Mouse (Mus musculus) CH12.LX (cell line): Measurements from ENCODE around the gene Bcl2l11. TPM values are rescaled to one million over a fixed set of nuclear protein-coding genes. Genes with fewer than 3 reads are reported as not detected.
A peak's percentile ranks its signal among the peaks of the same experiment; 100 is the strongest.

Experiments
- DNase-seq: peaks from one replicate; pipeline ENCODE4 v3.0.0-alpha.2; 2013; ENCODE audit errors: extremely low read depth
- H3K27ac ChIP-seq: 2 replicates; pipeline ENCODE4 v1.5.1; 2012; ENCODE audit warnings: low read depth, mild to moderate bottlenecking, control low read depth, moderate library complexity; ENCODE audit not compliant: insufficient read depth
- H3K27me3 ChIP-seq: replicated peaks from 2 replicates; pipeline ENCODE3; 2012; ENCODE audit warnings: inconsistent platforms
- H3K36me3 ChIP-seq, 2 experiments: replicated peaks in 1 of 2; 2 replicates each; pipeline versions ENCODE3 to v1.6.1; 2012; ENCODE audit warnings: inconsistent platforms in 1 of 2, low read length in 1 of 2, mild to moderate bottlenecking in 1 of 2, mixed read lengths in 1 of 2, moderate library complexity in 1 of 2; ENCODE audit not compliant: control insufficient read depth in 1 of 2, insufficient read depth in 1 of 2
- H3K4me1 ChIP-seq, 2 experiments: 2 replicates each; pipeline ENCODE4 v1.6.1; 2012; ENCODE audit warnings: inconsistent platforms in 1 of 2, moderate library complexity in 1 of 2; ENCODE audit not compliant: insufficient read depth in 2 of 2, control insufficient read depth in 1 of 2
- H3K4me2 ChIP-seq: 2 replicates; pipeline ENCODE4 v1.6.1; 2012; ENCODE audit warnings: low read depth, mild to moderate bottlenecking, control low read depth; ENCODE audit not compliant: poor library complexity, insufficient read depth, severe bottlenecking
- H3K4me3 ChIP-seq, 3 experiments: fragments of 150-350 bp in 1 of 3; sonication (generic) in 1 of 3; replicated peaks in 1 of 3; 2 replicates each; pipeline versions ENCODE3 to v1.5.1; 2011 to 2012; ENCODE audit warnings: low read depth in 2 of 3, low read length in 2 of 3, mild to moderate bottlenecking in 2 of 3, moderate library complexity in 2 of 3, control low read depth in 1 of 3, improper control_type of control experiment in 1 of 3, inconsistent platforms in 1 of 3, mixed read lengths in 1 of 3; ENCODE audit not compliant: poor library complexity in 1 of 3
- H3K79me2 ChIP-seq: replicated peaks from 2 replicates; pipeline ENCODE4 v1.6.1; 2012; ENCODE audit warnings: mild to moderate bottlenecking, moderate library complexity; ENCODE audit not compliant: control insufficient read depth, poor library complexity, insufficient read depth, severe bottlenecking; ENCODE audit errors: extremely low read depth
- H3K9ac ChIP-seq: 2 replicates; pipeline ENCODE4 v1.6.1; 2012; ENCODE audit warnings: low read depth, mild to moderate bottlenecking, control low read depth, moderate library complexity; ENCODE audit not compliant: insufficient read depth
- H3K9me3 ChIP-seq: replicated peaks from 2 replicates; pipeline ENCODE3; 2012; ENCODE audit warnings: low read length, inconsistent platforms, mixed read lengths
- BHLHE40 ChIP-seq: IDR thresholded peaks from 2 replicates; pipeline ENCODE4 v1.6.1; 2011; ENCODE audit warnings: mild to moderate bottlenecking, low read depth, low read length, improper control_type of control experiment
- CHD1 ChIP-seq: IDR thresholded peaks from 2 replicates; pipeline ENCODE4 v1.6.1; 2012; ENCODE audit warnings: low read depth, low read length, improper control_type of control experiment, inconsistent platforms
- E2F4 ChIP-seq: IDR thresholded peaks from 2 replicates; pipeline ENCODE4 v1.6.1; 2011; ENCODE audit warnings: low read depth, low read length, improper control_type of control experiment; ENCODE audit not compliant: insufficient replicate concordance
- ELF1 ChIP-seq: IDR thresholded peaks from 2 replicates; pipeline ENCODE4 v1.6.1; 2014; ENCODE audit warnings: low read depth, mild to moderate bottlenecking, inconsistent platforms, low read length, improper control_type of control experiment
- EP300 ChIP-seq: IDR thresholded peaks from 2 replicates; pipeline ENCODE4 v1.6.1; 2011; ENCODE audit warnings: low read length, improper control_type of control experiment
- IRF4 ChIP-seq: IDR thresholded peaks from 2 replicates; pipeline ENCODE4 v1.6.1; 2014; ENCODE audit warnings: low read depth, mild to moderate bottlenecking, inconsistent platforms, low read length, improper control_type of control experiment
- MAX ChIP-seq: IDR thresholded peaks from 2 replicates; pipeline ENCODE4 v1.6.1; 2011; ENCODE audit warnings: low read length, improper control_type of control experiment
- MAZ ChIP-seq: IDR thresholded peaks from 2 replicates; pipeline ENCODE4 v1.6.1; 2012; ENCODE audit warnings: low read depth, mild to moderate bottlenecking, inconsistent platforms, low read length, improper control_type of control experiment, moderate library complexity
- MEF2A ChIP-seq: IDR thresholded peaks from 2 replicates; pipeline ENCODE4 v1.6.1; 2014; ENCODE audit warnings: low read depth, mild to moderate bottlenecking, inconsistent platforms, low read length, improper control_type of control experiment, borderline replicate concordance
- MXI1 ChIP-seq: IDR thresholded peaks from 2 replicates; pipeline ENCODE4 v1.6.1; 2011; ENCODE audit warnings: mild to moderate bottlenecking, low read depth, low read length, improper control_type of control experiment
- MYC ChIP-seq: IDR thresholded peaks from 2 replicates; pipeline ENCODE4 v1.6.1; 2011; ENCODE audit warnings: low read depth, mild to moderate bottlenecking, improper control_type of control experiment, low read length
- POLR2A ChIP-seq: IDR thresholded peaks from 2 replicates; pipeline ENCODE4 v1.6.1; 2011; ENCODE audit warnings: low read depth, mild to moderate bottlenecking, improper control_type of control experiment, low read length
- POLR2AphosphoS2 ChIP-seq: IDR thresholded peaks from 2 replicates; pipeline ENCODE4 v1.6.1; 2011; ENCODE audit warnings: low read depth, low read length, improper control_type of control experiment
- RAD21 ChIP-seq: IDR thresholded peaks from 2 replicates; pipeline ENCODE4 v1.6.1; 2011; ENCODE audit warnings: low read depth, mild to moderate bottlenecking, low read length, improper control_type of control experiment, moderate library complexity
- RCOR1 ChIP-seq: conservative IDR thresholded peaks from 2 replicates; pipeline ENCODE4 v1.6.1; 2012; ENCODE audit warnings: low read depth, mild to moderate bottlenecking, inconsistent platforms, low read length, improper control_type of control experiment
- SIN3A ChIP-seq: IDR thresholded peaks from 2 replicates; pipeline ENCODE4 v1.6.1; 2012; ENCODE audit warnings: low read length, improper control_type of control experiment, inconsistent platforms
- TBP ChIP-seq: conservative IDR thresholded peaks from 2 replicates; pipeline ENCODE4 v1.6.1; 2011; ENCODE audit warnings: low read depth, low read length, improper control_type of control experiment
- TCF12 ChIP-seq: IDR thresholded peaks from 2 replicates; pipeline ENCODE4 v1.6.1; 2014; ENCODE audit warnings: low read depth, mild to moderate bottlenecking, inconsistent platforms, low read length, improper control_type of control experiment
- UBTF ChIP-seq: IDR thresholded peaks from 2 replicates; pipeline ENCODE4 v1.6.1; 2012; ENCODE audit warnings: low read depth, mild to moderate bottlenecking, inconsistent platforms, low read length, improper control_type of control experiment, moderate library complexity
- USF2 ChIP-seq: conservative IDR thresholded peaks from 2 replicates; pipeline ENCODE4 v1.6.1; 2011; ENCODE audit warnings: low read depth, low read length, improper control_type of control experiment
- ZC3H11A ChIP-seq: IDR thresholded peaks from 2 replicates; pipeline ENCODE4 v1.6.1; 2012; ENCODE audit warnings: low read depth, mild to moderate bottlenecking, inconsistent platforms, low read length, improper control_type of control experiment
- ZMIZ1 ChIP-seq: IDR thresholded peaks from 2 replicates; pipeline ENCODE4 v1.6.1; 2012; ENCODE audit warnings: low read depth, mild to moderate bottlenecking, inconsistent platforms, low read length, improper control_type of control experiment
- ZNF384 ChIP-seq: IDR thresholded peaks from 2 replicates; pipeline ENCODE4 v1.6.1; 2012; ENCODE audit warnings: low read depth, low read length, improper control_type of control experiment, inconsistent platforms
- dilution Hi-C: fragments of 300-500 bp; cut with MboI; formaldehyde crosslinking; loops from 2 replicates; pipeline ENCODE4 v1.14.3; 2020; ENCODE audit warnings: low sequenced_read_pairs; ENCODE audit not compliant: extremely low pct_unique_long_range_greater_than_20kb, extremely low pct_ligation_motif_present
- in situ Hi-C: fragments of 300-500 bp; cut with MboI; formaldehyde crosslinking; loops from 3 replicates; pipeline ENCODE4 v1.14.3; 2019; ENCODE audit warnings: low sequenced_read_pairs, low pct_ligation_motif_present, low pct_unique_long_range_greater_than_20kb, mixed read lengths
- polyA plus RNA-seq: library from polyadenylated mRNA; unstranded; fragments of >175 nt; gene quantifications from 2 replicates; pipeline ENCODE4 v1.2.1, GENCODE M21; 2012; ENCODE audit warnings: low read depth; ENCODE audit not compliant: insufficient read length
- total RNA-seq, 2 experiments: library from RNA; depleted of rRNA; stranded (reverse); fragments of 300-350 nt in 1 of 2; fragments of >200 nt in 1 of 2; gene quantifications; 2 replicates each; pipeline ENCODE4 v1.2.3; 2012 to 2014

Bcl2l11 gene
- total and polyA plus RNA-seq, 3 experiments = 7.8 to 24.6 (median 11.6) TPM

DNA sequence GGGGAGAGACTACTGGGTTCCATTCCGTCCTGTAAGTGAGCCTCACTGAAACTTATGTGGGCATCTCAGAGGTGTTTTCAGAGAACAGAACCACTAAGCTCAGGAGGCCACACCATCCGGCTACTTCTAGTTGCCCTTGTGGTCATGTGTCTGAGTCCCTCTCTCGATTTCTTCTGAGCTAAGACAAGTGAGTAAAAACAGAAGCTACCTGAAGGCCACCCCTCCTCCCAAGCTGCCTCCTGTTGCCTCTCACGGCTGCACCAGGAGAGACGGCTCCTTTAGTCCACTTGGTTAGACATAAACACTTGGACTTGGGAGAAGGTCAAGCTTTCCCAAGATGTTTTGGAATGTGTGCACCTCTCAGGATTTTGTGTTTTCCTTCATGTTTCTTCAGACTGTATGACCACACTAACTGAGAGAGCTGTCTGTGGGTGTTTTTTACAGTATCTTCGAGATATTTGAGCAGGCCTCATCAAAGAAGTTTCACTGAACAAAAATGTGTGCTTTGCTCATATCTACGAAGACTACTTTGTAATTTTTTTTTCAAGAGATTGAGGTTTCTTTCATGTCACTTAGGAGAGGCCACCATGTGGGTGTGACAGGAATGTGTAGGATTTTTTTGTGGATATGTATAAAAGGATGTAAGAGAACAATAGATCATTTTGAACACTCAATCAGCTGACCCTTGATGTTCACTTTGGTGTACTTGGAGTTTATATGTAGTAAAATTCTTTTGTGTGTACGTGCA is 37.9 kb upstream of the Bcl2l11 start (continued):
- TF ChIP-seq UBTF (no peak), ZC3H11A (no peak), ZNF384 (no peak)
- TF ChIP-seq, all 38 proteins: peak for 13

- TF ChIP-seq BHLHE40 (peak; percentile 49), E2F4 (no peak), SIN3A (0 out of 2 replicates have a peak, but pooled peaks have one; percentile 37), ELF1 (peak; percentile 29; the same call in 1 of the 2 replicates), EP300 (peak; percentile 53; the same call in 1 of the 2 replicates), USF2 (no peak), IRF4 (peak; percentile 51; the same call in 1 of the 2 replicates), MAX (0 out of 2 replicates have a peak, but pooled peaks have one; percentile 14)
- TF ChIP-seq, all 38 proteins: peak for 6
- no peaks in the 10 kb centered on the region for H3K27me3 ChIP-seq
- no peaks in the 10 kb centered on the region for H3K79me2 ChIP-seq
- H3K27ac ChIP-seq = no peak overlapping the region
- dilution Hi-C loops = no loop called here
- peaks cover 12% of the 10 kb centered on the region for H3K9me3 ChIP-seq
- in situ Hi-C loops = loop anchor here (25.0 kb wide), 1 partner anchor 203 kb away; no protein-coding TSS in a partner anchor
- H3K4me2 ChIP-seq = no peak overlapping the region
- H3K36me3 ChIP-seq = no peaks in the 10 kb centered on the region
- no peak for DNase-seq
- H3K4me3 ChIP-seq = no peak overlapping the region
- no peak overlapping the region for H3K9ac ChIP-seq
- peaks cover 52 to 83% of the 10 kb centered on the region in 2 experiments for H3K4me1 ChIP-seq
Measured at GRCm38 (mm10) chr2:128090283-128090885, 35.5 kb upstream of the Bcl2l11 start.

GRCm38 (mm10) chr2:128091431-128092369 is 34.1 kb upstream of the Bcl2l11 start:
- peak overlapping the region; percentile 82 for H3K27ac ChIP-seq
- peak overlapping the region; percentile 46 for H3K4me2 ChIP-seq
- H3K4me1 ChIP-seq = peaks cover 47 to 78% of the 10 kb centered on the region in 2 experiments
- peak; percentile 91 for DNase-seq
- dilution Hi-C loops = no loop called here
- H3K9me3 ChIP-seq = peaks cover 10% of the 10 kb centered on the region
- H3K36me3 ChIP-seq = no peaks in the 10 kb centered on the region
- H3K27me3 ChIP-seq = no peaks in the 10 kb centered on the region
- H3K4me3 ChIP-seq = no peak overlapping the region
- H3K79me2 ChIP-seq = no peaks in the 10 kb centered on the region
- no peak overlapping the region for H3K9ac ChIP-seq
- in situ Hi-C loops = loop anchor here (25.0 kb wide), 1 partner anchor 204 kb away; no protein-coding TSS in a partner anchor
- TF ChIP-seq TBP (peak; percentile 33; the same call in 1 of the 2 replicates), MEF2A (peak; percentile 71), CHD1 (no peak), SIN3A (no peak), MAZ (0 out of 2 replicates have a peak, but pooled peaks have one; percentile 22), MYC (peak; percentile 8; the same call in 1 of the 2 replicates), IRF4 (peak; percentile 40; the same call in 1 of the 2 replicates), RCOR1 (no peak; the same call in 1 of the 2 replicates), POLR2A (no peak), USF2 (no peak), TCF12 (peak; percentile 99), ZNF384 (no peak), ZMIZ1 (peak; percentile 47; the same call in 1 of the 2 replicates), BHLHE40 (peak; percentile 64), POLR2AphosphoS2 (no peak), MXI1 (0 out of 2 replicates have a peak, but pooled peaks have one; percentile 54), RAD21 (no peak; the same call in none of the 2 replicates), ELF1 (peak; percentile 36; the same call in 1 of the 2 replicates), EP300 (peak; percentile 75)
